Mouse (Mus musculus): ENCODE results near the gene Kdelr1. TPM values are rescaled to one million over a fixed set of nuclear protein-coding genes. Genes with fewer than 3 reads are reported as not detected.
"Not testable (repeated sequence)": the region's sequence is repeated elsewhere in the genome, so short reads cannot be mapped to it uniquely, and the experiment has no call there.

Kdelr1 gene
- polyA plus RNA-seq, 1 experiment from 2014 or later = 44.6 TPM

DNA sequence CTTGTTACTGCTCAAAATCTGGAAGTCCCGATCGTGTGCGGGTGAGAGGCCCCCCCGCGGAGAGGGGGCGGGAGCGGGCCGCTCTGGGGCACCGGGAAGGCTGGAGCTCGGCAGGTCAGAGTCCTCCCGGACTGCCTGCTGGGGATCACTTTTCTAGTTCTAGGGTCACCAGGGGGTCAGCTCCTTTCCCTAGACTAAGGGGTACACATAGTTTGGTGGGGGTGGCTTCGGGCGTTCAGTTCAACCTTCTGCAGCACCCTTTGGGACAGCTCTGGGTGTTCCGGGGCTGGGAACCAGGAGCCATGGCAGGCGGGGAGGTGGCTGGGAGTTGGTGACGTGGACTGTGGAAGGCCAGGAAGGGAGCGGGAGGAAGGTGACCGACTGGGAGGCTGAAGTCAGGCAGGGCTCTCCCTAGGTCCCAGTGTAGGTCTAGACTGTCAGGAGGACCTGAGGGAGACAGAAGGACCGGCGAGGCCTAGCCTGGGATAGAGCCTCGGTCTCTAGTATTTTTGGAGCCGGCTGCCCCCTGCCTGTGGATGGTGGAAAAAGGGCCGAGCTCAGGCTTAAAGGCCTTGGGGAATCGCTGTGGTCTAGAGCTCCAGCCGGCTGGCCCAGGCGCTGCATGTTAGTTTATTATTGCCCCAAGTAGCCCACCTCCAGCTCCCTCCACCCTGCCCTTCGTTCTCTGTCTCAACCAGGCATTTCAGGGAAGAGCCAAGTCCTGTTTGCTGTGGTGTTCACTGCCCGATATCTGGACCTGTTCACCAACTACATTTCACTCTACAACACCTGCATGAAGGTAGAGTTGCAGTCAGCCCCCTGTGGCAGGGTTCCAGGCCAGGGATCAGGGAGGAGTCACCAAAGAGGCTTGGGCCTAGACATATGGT lies 732 bp downstream of the Kdelr1 start:
- peak overlapping the region; percentile 89 for H3K27ac ChIP-seq (replicated peaks)
- peaks cover 50% of the 10 kb centered on the region for H3K4me1 ChIP-seq (replicated peaks)
- H3K4me3 ChIP-seq = peak overlapping the region; percentile 87
- H3K9ac ChIP-seq = peak overlapping the region; percentile 98
- peaks cover 26% of the 10 kb centered on the region for H3K27me3 ChIP-seq
- peak overlapping the region; percentile 76 for H3K4me2 ChIP-seq
- no peaks in the 10 kb centered on the region for H3K9me3 ChIP-seq
- peak; percentile 36 for ATAC-seq (ENCODE audit: low read depth)
- WGBS = 2% methylated on average over 28 of the region's 28 CpGs
- H3K36me3 ChIP-seq = peaks cover 39% of the 10 kb centered on the region

GRCm38 (mm10) chr7:45876895-45877294 lies 4.3 kb downstream of the Kdelr1 start:
- H3K9me3 ChIP-seq = no peaks in the 10 kb centered on the region
- H3K4me1 ChIP-seq (replicated peaks) = peaks cover 18% of the 10 kb centered on the region
- no peak for ATAC-seq (ENCODE audit: low read depth)
- H3K36me3 ChIP-seq = peaks cover 75% of the 10 kb centered on the region
- no peak overlapping the region for H3K9ac ChIP-seq
- H3K27me3 ChIP-seq = no peaks in the 10 kb centered on the region
- 96% methylated on average over 7 of the region's 7 CpGs for WGBS
- H3K4me3 ChIP-seq = no peak overlapping the region
- H3K4me2 ChIP-seq = no peak overlapping the region
- no peak overlapping the region for H3K27ac ChIP-seq (replicated peaks)

GRCm38 (mm10) chr7:45878278-45878677 lies 5.7 kb downstream of the Kdelr1 start, which contains the start of gene Grin2d:
Gene Grin2d, minus strand, starts transcription at chr7:45878378.
- H3K9ac ChIP-seq; H3K4me3 ChIP-seq; ATAC-seq (ENCODE audit: low read depth); H3K4me2 ChIP-seq; H3K27me3 ChIP-seq; H3K9me3 ChIP-seq; H3K27ac ChIP-seq (replicated peaks): not testable (repeated sequence)
- H3K36me3 ChIP-seq = peaks cover 89% of the 10 kb centered on the region
- peaks cover 18% of the 10 kb centered on the region for H3K4me1 ChIP-seq (replicated peaks)
- WGBS = 96% methylated on average over 1 of the region's 1 CpGs

DNA sequence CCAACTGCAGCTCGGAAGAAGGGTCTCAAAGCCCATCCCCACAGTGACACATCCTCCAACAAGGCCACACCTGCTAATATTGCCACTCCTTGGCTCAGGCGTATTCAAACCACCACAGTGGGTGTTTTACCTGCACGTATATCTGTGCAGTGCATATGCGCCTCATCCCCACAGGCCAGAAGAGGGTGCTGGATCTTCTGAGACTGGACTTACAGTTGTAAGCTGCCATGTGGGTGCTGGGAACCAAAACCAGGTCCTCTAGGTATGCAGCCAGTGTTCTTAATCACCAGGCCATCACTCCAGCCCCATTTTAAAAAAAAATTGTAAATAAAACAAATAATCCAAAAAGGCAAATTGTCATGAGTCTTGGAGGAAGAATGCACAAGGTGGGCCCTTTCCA lies 8.0 kb downstream of the Kdelr1 start:
- ATAC-seq (ENCODE audit: low read depth) = no peak
- Histone ChIP-seq H3K27ac (replicated peaks) (no peak overlapping the region), H3K36me3 (peaks cover 98% of the 10 kb centered on the region), H3K9me3 (no peaks in the 10 kb centered on the region), H3K4me2 (no peak overlapping the region), H3K27me3 (no peaks in the 10 kb centered on the region), H3K9ac (no peak overlapping the region), H3K4me3 (no peak overlapping the region), H3K4me1 (replicated peaks) (no peaks in the 10 kb centered on the region)
- 96% methylated on average over 4 of the region's 4 CpGs for WGBS

DNA sequence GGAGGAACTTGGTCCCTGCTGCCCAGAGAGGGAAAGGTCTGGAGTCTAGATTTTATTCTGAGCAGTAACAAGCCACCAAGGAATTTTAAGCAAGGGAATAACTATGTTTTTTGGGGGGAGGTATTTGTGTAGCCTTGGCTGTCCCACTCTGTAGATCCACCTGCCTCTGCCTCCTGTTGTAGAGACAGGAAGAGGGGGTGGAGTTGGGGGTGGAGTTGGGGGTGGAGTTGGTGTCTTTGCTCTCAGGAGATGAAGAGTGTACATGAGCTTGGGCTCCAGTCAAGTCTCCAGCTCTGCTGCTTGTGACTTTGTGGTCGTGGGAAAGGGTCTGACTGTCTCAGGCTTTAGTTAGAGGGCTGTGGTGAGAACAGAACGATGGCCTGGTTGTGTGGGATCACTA lies 8.4 kb downstream of the Kdelr1 start:
- Histone ChIP-seq H3K27ac (replicated peaks) (no peak overlapping the region), H3K4me3 (no peak overlapping the region), H3K9ac (no peak overlapping the region), H3K9me3 (no peaks in the 10 kb centered on the region), H3K4me1 (replicated peaks) (no peaks in the 10 kb centered on the region), H3K4me2 (no peak overlapping the region), H3K36me3 (peaks cover 98% of the 10 kb centered on the region), H3K27me3 (no peaks in the 10 kb centered on the region)
- no peak for ATAC-seq (ENCODE audit: low read depth)
- WGBS = 94% methylated on average over 2 of the region's 2 CpGs

DNA sequence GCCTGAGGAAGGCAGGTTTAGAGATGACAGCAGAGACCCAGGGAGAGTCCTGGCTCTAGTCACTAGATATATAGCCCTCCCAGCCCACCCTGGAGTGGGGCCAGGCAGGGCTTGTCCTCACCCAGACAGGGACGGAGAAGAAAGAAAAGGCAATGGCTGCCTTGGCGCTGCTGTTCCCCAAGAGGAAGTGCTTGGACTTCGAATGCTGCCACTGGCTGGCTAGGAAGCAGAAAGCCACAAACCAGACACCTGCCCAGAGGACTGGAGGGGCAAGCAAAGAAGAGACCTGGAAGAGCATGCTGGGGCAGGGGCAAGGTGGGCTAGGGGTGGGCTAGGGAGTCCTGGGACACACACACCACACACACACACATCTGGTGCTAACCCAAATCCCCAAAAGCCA lies 14.7 kb downstream of the Kdelr1 start:
- WGBS = 53% methylated on average over 3 of the region's 3 CpGs
- ATAC-seq (ENCODE audit: low read depth) = 0 out of 2 replicates have a peak, but pooled peaks have one; percentile 36
- Histone ChIP-seq H3K27me3 (no peaks in the 10 kb centered on the region), H3K4me1 (replicated peaks) (0 out of 2 replicates have a peak, but pooled peaks cover 4% of the 10 kb centered on the region), H3K4me2 (no peak overlapping the region), H3K27ac (replicated peaks) (no peak overlapping the region), H3K36me3 (peaks cover 40% of the 10 kb centered on the region), H3K9ac (peak overlapping the region; percentile 43; the same call in 1 of the 2 replicates), H3K9me3 (no peaks in the 10 kb centered on the region), H3K4me3 (no peak overlapping the region)

DNA sequence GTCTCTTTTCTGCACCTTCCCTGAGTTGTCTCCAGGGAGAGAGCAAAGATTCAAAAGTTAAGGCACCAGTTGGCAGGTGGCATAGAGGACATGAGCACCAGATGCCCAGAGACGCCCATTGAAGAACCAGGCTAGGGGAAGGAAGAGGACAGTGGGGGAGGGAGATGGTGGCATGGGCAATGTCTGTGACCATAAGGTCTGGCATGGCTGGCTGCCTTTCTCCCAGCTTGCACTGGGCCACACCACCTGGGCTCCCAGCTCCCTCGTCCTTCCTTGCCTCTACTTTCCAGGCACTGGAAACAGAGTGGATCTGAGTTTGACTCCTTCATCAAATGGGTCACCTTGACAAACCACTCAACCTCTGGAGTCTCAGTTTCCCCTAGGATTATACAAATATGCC lies 20.1 kb downstream of the Kdelr1 start:
- ATAC-seq (ENCODE audit: low read depth) = no peak
- Histone ChIP-seq H3K36me3 (no peaks in the 10 kb centered on the region), H3K4me3 (no peak overlapping the region), H3K9ac (no peak overlapping the region), H3K27ac (replicated peaks) (no peak overlapping the region), H3K9me3 (no peaks in the 10 kb centered on the region), H3K4me2 (no peak overlapping the region), H3K27me3 (no peaks in the 10 kb centered on the region), H3K4me1 (replicated peaks) (peaks cover 5% of the 10 kb centered on the region)
- 74% methylated on average over 2 of the region's 2 CpGs for WGBS

GRCm38 (mm10) chr7:45895931-45896516 lies 23.5 kb downstream of the Kdelr1 start:
- no peak overlapping the region for H3K27ac ChIP-seq (replicated peaks)
- peak; percentile 41 for ATAC-seq (ENCODE audit: low read depth)
- H3K9me3 ChIP-seq = no peaks in the 10 kb centered on the region
- H3K36me3 ChIP-seq = no peaks in the 10 kb centered on the region
- no peak overlapping the region for H3K9ac ChIP-seq
- H3K4me1 ChIP-seq (replicated peaks) = peaks cover 11% of the 10 kb centered on the region
- WGBS = 73% methylated on average over 6 of the region's 6 CpGs
- peak overlapping the region; percentile 91 for H3K4me2 ChIP-seq
- 0 out of 2 replicates have a peak overlapping the region, but pooled peaks have one; percentile 46 for H3K4me3 ChIP-seq
- H3K27me3 ChIP-seq = no peaks in the 10 kb centered on the region

GRCm38 (mm10) chr7:45896517-45897257 lies 24.1 kb downstream of the Kdelr1 start, which contains the start of the genes Syngr4 and Tmem143:
Gene Syngr4, minus strand, starts transcription at chr7:45896714.
Gene Tmem143, plus strand, starts transcription at chr7:45896941.
- H3K4me1 ChIP-seq (replicated peaks) = peaks cover 11% of the 10 kb centered on the region
- H3K9me3 ChIP-seq = no peaks in the 10 kb centered on the region
- H3K4me3 ChIP-seq = peak within 1 kb of the TSS; percentile 46
- peak; percentile 90 for ATAC-seq (ENCODE audit: low read depth)
- H3K27ac ChIP-seq (replicated peaks) = peak within 1 kb of the TSS; percentile 72
- 1% methylated on average over 40 of the region's 40 CpGs for WGBS
- H3K9ac ChIP-seq = peak within 1 kb of the TSS; percentile 78
- peak within 1 kb of the TSS; percentile 91 for H3K4me2 ChIP-seq
- no peaks in the 10 kb centered on the region for H3K27me3 ChIP-seq
- no peaks in the 10 kb centered on the region for H3K36me3 ChIP-seq

- Histone ChIP-seq H3K9me3 (no peaks in the 10 kb centered on the region), H3K4me3 (peak overlapping the region; percentile 46), H3K4me1 (replicated peaks) (peaks cover 11% of the 10 kb centered on the region), H3K4me2 (peak overlapping the region; percentile 91), H3K36me3 (no peaks in the 10 kb centered on the region), H3K9ac (peak overlapping the region; percentile 78), H3K27ac (replicated peaks) (peak overlapping the region; percentile 72), H3K27me3 (no peaks in the 10 kb centered on the region)
- ATAC-seq (ENCODE audit: low read depth) = peak; percentile 42
- under 1% methylated on average over 19 of the region's 19 CpGs for WGBS
Measured at GRCm38 (mm10) chr7:45897258-45897757, 24.7 kb downstream of the Kdelr1 start.

GRCm38 (mm10) chr7:45898125-45898524 lies 25.6 kb downstream of the Kdelr1 start:
- WGBS = 51% methylated on average over 4 of the region's 4 CpGs
- H3K27me3 ChIP-seq; H3K36me3 ChIP-seq; ATAC-seq (ENCODE audit: low read depth); H3K9me3 ChIP-seq; H3K27ac ChIP-seq (replicated peaks): not testable (repeated sequence)
- Histone ChIP-seq H3K9ac (peak overlapping the region; percentile 78; the same call in 1 of the 2 replicates), H3K4me1 (replicated peaks) (peaks cover 11% of the 10 kb centered on the region), H3K4me3 (peak overlapping the region; percentile 46), H3K4me2 (peak overlapping the region; percentile 91)

Measured in neural tube, embryonic 13.5 days (tissue).